In genomic region chr4:33413791-33414190, GRCm38 (mm10) we compare ENCODE assay signal across 18 mouse cellular contexts.
DNase-seq lines count a peak whose midpoint lies in the region; ATAC-seq and TF ChIP-seq lines count a peak whose summit lies in the region.
"Had no signal": no experiment of that assay in that cellular context is flagged by ENCODE, and none has a peak within 500 bp of the region (broad histone marks: within the 10 kb centered on the region; RNA-seq: fewer than 3 reads in every experiment).

No protein-coding gene starts in this region.

- no peak overlapping the region for H3K4me2 ChIP-seq in heart, embryonic 12.5 days
- H3K4me2 ChIP-seq in lung, postnatal 0 days (replicated peaks; ENCODE audit: low read depth, low read length): no peak overlapping the region
- H3K4me2 ChIP-seq in forebrain, embryonic 15.5 days (replicated peaks): no peak overlapping the region
- H3K4me2 ChIP-seq: embryonic facial prominence, embryonic 15.5 days; forebrain, embryonic 13.5 days; hindbrain, embryonic 15.5 days; liver, embryonic 12.5 days; midbrain, embryonic 13.5 days had no signal

- TF ChIP-seq EP300 in lung, postnatal 0 days (IDR thresholded peaks at IDR 0.05): no peak

- H3K27me3 ChIP-seq in heart, embryonic 12.5 days (replicated peaks): no peaks in the 10 kb centered on the region
- H3K27me3 ChIP-seq in lung, postnatal 0 days (replicated peaks; ENCODE audit: insufficient read depth, low read length): no peaks in the 10 kb centered on the region
- H3K27me3 ChIP-seq in forebrain, embryonic 15.5 days: no peaks in the 10 kb centered on the region
- H3K27me3 ChIP-seq: embryonic facial prominence, embryonic 15.5 days; forebrain, embryonic 13.5 days; hindbrain, embryonic 15.5 days; liver, embryonic 12.5 days; midbrain, embryonic 13.5 days had no signal

- no peak for ATAC-seq in heart, embryonic 12.5 days (ENCODE audit: insufficient number of reproducible peaks, low FRiP score)
- ATAC-seq in lung, postnatal 0 days: no peak
- ATAC-seq in forebrain, embryonic 15.5 days (replicated peaks): no peak
- ATAC-seq: forebrain, embryonic 13.5 days; liver, embryonic 12.5 days; midbrain, embryonic 13.5 days had no signal

- H3K9me3 ChIP-seq in heart, embryonic 12.5 days (replicated peaks): no peaks in the 10 kb centered on the region
- no peaks in the 10 kb centered on the region for H3K9me3 ChIP-seq in lung, postnatal 0 days (ENCODE audit: low read length)
- H3K9me3 ChIP-seq in forebrain, embryonic 15.5 days: no peaks in the 10 kb centered on the region
- H3K9me3 ChIP-seq: embryonic facial prominence, embryonic 15.5 days; forebrain, embryonic 13.5 days; hindbrain, embryonic 15.5 days; liver, embryonic 12.5 days; midbrain, embryonic 13.5 days had no signal

- peak; percentile 97 for DNase-seq in heart, adult 11 months
- peak; percentile 16 for DNase-seq in lung, postnatal 25 days (ENCODE audit: low spot score)
- DNase-seq in lung, postnatal 0 days (ENCODE audit: low spot score): no peak
- peak; percentile 72 for DNase-seq in gastrocnemius, postnatal 25 days
- DNase-seq in lung, postnatal 36 days: peak; percentile 37
- no peak for DNase-seq in left cerebral cortex, adult 9 months (ENCODE audit: low spot score in 2 of 2)
- DNase-seq: B cell, adult 2 months; kidney, adult 2 months; layer of hippocampus, adult 9-11 months; retina, postnatal 1 day had no signal

- WGBS in heart, embryonic 12.5 days: 86% methylated on average over 4 of the region's 4 CpGs
- 66% methylated on average over 4 of the region's 4 CpGs for WGBS in lung, postnatal 0 days
- WGBS in forebrain, embryonic 15.5 days: 87% methylated on average over 4 of the region's 4 CpGs

- H3K36me3 ChIP-seq in heart, embryonic 12.5 days: no peaks in the 10 kb centered on the region
- H3K36me3 ChIP-seq in lung, postnatal 0 days (ENCODE audit: insufficient read depth, low read length): no peaks in the 10 kb centered on the region
- H3K36me3 ChIP-seq in forebrain, embryonic 15.5 days: no peaks in the 10 kb centered on the region
- H3K36me3 ChIP-seq: embryonic facial prominence, embryonic 15.5 days; hindbrain, embryonic 15.5 days; midbrain, embryonic 13.5 days had no signal

- no peak overlapping the region for H3K27ac ChIP-seq in heart, embryonic 12.5 days (ENCODE audit: poor library complexity, severe bottlenecking)
- no peak overlapping the region for H3K27ac ChIP-seq in lung, postnatal 0 days (ENCODE audit: low read length)
- no peak overlapping the region for H3K27ac ChIP-seq in forebrain, embryonic 15.5 days (replicated peaks)
- H3K27ac ChIP-seq: embryonic facial prominence, embryonic 15.5 days; forebrain, embryonic 13.5 days; hindbrain, embryonic 15.5 days; liver, embryonic 12.5 days; macrophage; midbrain, embryonic 13.5 days had no signal

- no peaks in the 10 kb centered on the region for H3K4me1 ChIP-seq in heart, embryonic 12.5 days (replicated peaks)
- no peaks in the 10 kb centered on the region for H3K4me1 ChIP-seq in lung, postnatal 0 days (ENCODE audit: insufficient read depth, low read depth, low read length)
- 0 out of 2 replicates have a peak, but pooled peaks cover 5% of the 10 kb centered on the region for H3K4me1 ChIP-seq in forebrain, embryonic 15.5 days
- H3K4me1 ChIP-seq: embryonic facial prominence, embryonic 15.5 days; hindbrain, embryonic 15.5 days; liver, embryonic 12.5 days; midbrain, embryonic 13.5 days had no signal

- no peak overlapping the region for H3K9ac ChIP-seq in heart, embryonic 12.5 days
- no peak overlapping the region for H3K9ac ChIP-seq in lung, postnatal 0 days (replicated peaks; ENCODE audit: low read depth)
- no peak overlapping the region for H3K9ac ChIP-seq in forebrain, embryonic 15.5 days (replicated peaks)
- H3K9ac ChIP-seq: embryonic facial prominence, embryonic 15.5 days; forebrain, embryonic 13.5 days; hindbrain, embryonic 15.5 days; liver, embryonic 12.5 days; midbrain, embryonic 13.5 days had no signal

- no peak for TF ChIP-seq CTCF in lung, postnatal 0 days (IDR thresholded peaks at IDR 0.05)

- no peak overlapping the region for H3K4me3 ChIP-seq in heart, embryonic 12.5 days
- no peak overlapping the region for H3K4me3 ChIP-seq in lung, postnatal 0 days (ENCODE audit: low read depth, low read length)
- H3K4me3 ChIP-seq in forebrain, embryonic 15.5 days: no peak overlapping the region
- H3K4me3 ChIP-seq: embryonic facial prominence, embryonic 15.5 days; forebrain, embryonic 13.5 days; hindbrain, embryonic 15.5 days; liver, embryonic 12.5 days; midbrain, embryonic 13.5 days had no signal

Comparison
In these comparisons a context has a peak if more than half of its experiments do, and no peak if none do; other contexts are left out.
1. DNase-seq: peak in heart, adult 11 months (single experiment), lung, postnatal 25 days (single experiment), gastrocnemius, postnatal 25 days (single experiment) and lung, postnatal 36 days (single experiment); none in lung, postnatal 0 days (single experiment) and left cerebral cortex, adult 9 months (0 of 2).